Mouse (Mus musculus) CH12.LX (cell line): ENCODE results near the gene Akap1. TPM values are rescaled to one million over a fixed set of nuclear protein-coding genes. Genes with fewer than 3 reads are reported as not detected.
A peak's percentile ranks its signal among the peaks of the same experiment; 100 is the strongest.

Source experiments
- DNase-seq: peaks from one replicate; pipeline ENCODE4 v3.0.0-alpha.2; 2013; ENCODE audit errors: extremely low read depth
- H3K27ac ChIP-seq: 2 replicates; pipeline ENCODE4 v1.5.1; 2012; ENCODE audit warnings: low read depth, mild to moderate bottlenecking, control low read depth, moderate library complexity; ENCODE audit not compliant: insufficient read depth
- H3K27me3 ChIP-seq: replicated peaks from 2 replicates; pipeline ENCODE3; 2012; ENCODE audit warnings: inconsistent platforms
- H3K36me3 ChIP-seq, 2 experiments: replicated peaks in 1 of 2; 2 replicates each; pipeline versions ENCODE3 to v1.6.1; 2012; ENCODE audit warnings: inconsistent platforms in 1 of 2, low read length in 1 of 2, mild to moderate bottlenecking in 1 of 2, mixed read lengths in 1 of 2, moderate library complexity in 1 of 2; ENCODE audit not compliant: control insufficient read depth in 1 of 2, insufficient read depth in 1 of 2
- H3K4me1 ChIP-seq, 2 experiments: 2 replicates each; pipeline ENCODE4 v1.6.1; 2012; ENCODE audit warnings: inconsistent platforms in 1 of 2, moderate library complexity in 1 of 2; ENCODE audit not compliant: insufficient read depth in 2 of 2, control insufficient read depth in 1 of 2
- H3K4me2 ChIP-seq: 2 replicates; pipeline ENCODE4 v1.6.1; 2012; ENCODE audit warnings: low read depth, mild to moderate bottlenecking, control low read depth; ENCODE audit not compliant: poor library complexity, insufficient read depth, severe bottlenecking
- H3K4me3 ChIP-seq, 3 experiments: fragments of 150-350 bp in 1 of 3; sonication (generic) in 1 of 3; replicated peaks in 1 of 3; 2 replicates each; pipeline versions ENCODE3 to v1.5.1; 2011 to 2012; ENCODE audit warnings: low read depth in 2 of 3, low read length in 2 of 3, mild to moderate bottlenecking in 2 of 3, moderate library complexity in 2 of 3, control low read depth in 1 of 3, improper control_type of control experiment in 1 of 3, inconsistent platforms in 1 of 3, mixed read lengths in 1 of 3; ENCODE audit not compliant: poor library complexity in 1 of 3
- H3K79me2 ChIP-seq: replicated peaks from 2 replicates; pipeline ENCODE4 v1.6.1; 2012; ENCODE audit warnings: mild to moderate bottlenecking, moderate library complexity; ENCODE audit not compliant: control insufficient read depth, poor library complexity, insufficient read depth, severe bottlenecking; ENCODE audit errors: extremely low read depth
- H3K9ac ChIP-seq: 2 replicates; pipeline ENCODE4 v1.6.1; 2012; ENCODE audit warnings: low read depth, mild to moderate bottlenecking, control low read depth, moderate library complexity; ENCODE audit not compliant: insufficient read depth
- H3K9me3 ChIP-seq: replicated peaks from 2 replicates; pipeline ENCODE3; 2012; ENCODE audit warnings: low read length, inconsistent platforms, mixed read lengths
- BHLHE40 ChIP-seq: IDR thresholded peaks from 2 replicates; pipeline ENCODE4 v1.6.1; 2011; ENCODE audit warnings: mild to moderate bottlenecking, low read depth, low read length, improper control_type of control experiment
- CHD2 ChIP-seq: IDR thresholded peaks from 2 replicates; pipeline ENCODE4 v1.6.1; 2011; ENCODE audit warnings: low read length, improper control_type of control experiment
- CTCF ChIP-seq, 2 experiments: IDR thresholded peaks in 1 of 2; conservative IDR thresholded peaks in 1 of 2; 2 replicates each; pipeline ENCODE4 v1.5.1; 2011 to 2012; ENCODE audit warnings: low read depth in 2 of 2, low read length in 2 of 2, improper control_type of control experiment in 1 of 2, inconsistent platforms in 1 of 2, mild to moderate bottlenecking in 1 of 2, moderate library complexity in 1 of 2
- ELF1 ChIP-seq: IDR thresholded peaks from 2 replicates; pipeline ENCODE4 v1.6.1; 2014; ENCODE audit warnings: low read depth, mild to moderate bottlenecking, inconsistent platforms, low read length, improper control_type of control experiment
- ETS1 ChIP-seq: conservative IDR thresholded peaks from 2 replicates; pipeline ENCODE4 v1.6.1; 2012; ENCODE audit warnings: low read depth, mild to moderate bottlenecking, inconsistent platforms, low read length, improper control_type of control experiment, moderate library complexity
- IRF4 ChIP-seq: IDR thresholded peaks from 2 replicates; pipeline ENCODE4 v1.6.1; 2014; ENCODE audit warnings: low read depth, mild to moderate bottlenecking, inconsistent platforms, low read length, improper control_type of control experiment
- JUND ChIP-seq: conservative IDR thresholded peaks from 2 replicates; pipeline ENCODE4 v1.6.1; 2011; ENCODE audit warnings: low read depth, low read length, improper control_type of control experiment
- MAX ChIP-seq: IDR thresholded peaks from 2 replicates; pipeline ENCODE4 v1.6.1; 2011; ENCODE audit warnings: low read length, improper control_type of control experiment
- MAZ ChIP-seq: IDR thresholded peaks from 2 replicates; pipeline ENCODE4 v1.6.1; 2012; ENCODE audit warnings: low read depth, mild to moderate bottlenecking, inconsistent platforms, low read length, improper control_type of control experiment, moderate library complexity
- MEF2A ChIP-seq: IDR thresholded peaks from 2 replicates; pipeline ENCODE4 v1.6.1; 2014; ENCODE audit warnings: low read depth, mild to moderate bottlenecking, inconsistent platforms, low read length, improper control_type of control experiment, borderline replicate concordance
- MXI1 ChIP-seq: IDR thresholded peaks from 2 replicates; pipeline ENCODE4 v1.6.1; 2011; ENCODE audit warnings: mild to moderate bottlenecking, low read depth, low read length, improper control_type of control experiment
- MYC ChIP-seq: IDR thresholded peaks from 2 replicates; pipeline ENCODE4 v1.6.1; 2011; ENCODE audit warnings: low read depth, mild to moderate bottlenecking, improper control_type of control experiment, low read length
- NELFE ChIP-seq: IDR thresholded peaks from 2 replicates; pipeline ENCODE4 v1.6.1; 2011; ENCODE audit warnings: low read depth, low read length, improper control_type of control experiment
- POLR2A ChIP-seq: IDR thresholded peaks from 2 replicates; pipeline ENCODE4 v1.6.1; 2011; ENCODE audit warnings: low read depth, mild to moderate bottlenecking, improper control_type of control experiment, low read length
- RAD21 ChIP-seq: IDR thresholded peaks from 2 replicates; pipeline ENCODE4 v1.6.1; 2011; ENCODE audit warnings: low read depth, mild to moderate bottlenecking, low read length, improper control_type of control experiment, moderate library complexity
- SMC3 ChIP-seq: IDR thresholded peaks from 2 replicates; pipeline ENCODE4 v1.6.1; 2011; ENCODE audit warnings: low read depth, low read length, improper control_type of control experiment
- TBP ChIP-seq: conservative IDR thresholded peaks from 2 replicates; pipeline ENCODE4 v1.6.1; 2011; ENCODE audit warnings: low read depth, low read length, improper control_type of control experiment
- UBTF ChIP-seq: IDR thresholded peaks from 2 replicates; pipeline ENCODE4 v1.6.1; 2012; ENCODE audit warnings: low read depth, mild to moderate bottlenecking, inconsistent platforms, low read length, improper control_type of control experiment, moderate library complexity
- ZC3H11A ChIP-seq: IDR thresholded peaks from 2 replicates; pipeline ENCODE4 v1.6.1; 2012; ENCODE audit warnings: low read depth, mild to moderate bottlenecking, inconsistent platforms, low read length, improper control_type of control experiment
- dilution Hi-C: fragments of 300-500 bp; cut with MboI; formaldehyde crosslinking; loops from 2 replicates; pipeline ENCODE4 v1.14.3; 2020; ENCODE audit warnings: low sequenced_read_pairs; ENCODE audit not compliant: extremely low pct_unique_long_range_greater_than_20kb, extremely low pct_ligation_motif_present
- in situ Hi-C: fragments of 300-500 bp; cut with MboI; formaldehyde crosslinking; loops from 3 replicates; pipeline ENCODE4 v1.14.3; 2019; ENCODE audit warnings: low sequenced_read_pairs, low pct_ligation_motif_present, low pct_unique_long_range_greater_than_20kb, mixed read lengths
- polyA plus RNA-seq: library from polyadenylated mRNA; unstranded; fragments of >175 nt; gene quantifications from 2 replicates; pipeline ENCODE4 v1.2.1, GENCODE M21; 2012; ENCODE audit warnings: low read depth; ENCODE audit not compliant: insufficient read length
- total RNA-seq, 2 experiments: library from RNA; depleted of rRNA; stranded (reverse); fragments of 300-350 nt in 1 of 2; fragments of >200 nt in 1 of 2; gene quantifications; 2 replicates each; pipeline ENCODE4 v1.2.3; 2012 to 2014

The Akap1 gene
- total and polyA plus RNA-seq, 3 experiments = 46.4 to 54.8 (median 51.6) TPM

DNA sequence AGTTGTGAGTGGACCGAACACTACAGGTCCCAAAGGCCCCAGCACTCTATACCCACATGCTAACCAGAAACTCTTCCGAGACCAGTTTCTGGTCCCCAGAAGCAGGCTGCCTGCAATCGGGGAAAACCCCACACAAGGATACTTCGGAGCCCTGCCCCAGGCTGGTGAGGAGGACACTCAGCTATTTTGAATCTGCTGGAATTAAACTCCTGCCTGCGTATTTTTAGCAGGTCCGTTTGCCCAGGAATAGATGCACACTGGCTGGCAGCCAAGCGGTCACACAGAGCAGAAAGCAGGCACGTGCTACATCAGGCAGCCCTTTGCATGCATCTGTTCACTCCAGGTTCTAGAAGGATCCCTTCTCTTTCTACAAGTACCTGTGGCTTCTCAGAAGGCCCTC is 15.1 kb downstream of the Akap1 start:
- Histone ChIP-seq H3K36me3 (peaks cover 16 to 58% of the 10 kb centered on the region in 2 experiments), H3K27me3 (no peaks in the 10 kb centered on the region), H3K4me1 (peaks cover 35 to 63% of the 10 kb centered on the region in 2 experiments), H3K9me3 (no peaks in the 10 kb centered on the region), H3K27ac (peak overlapping the region; percentile 61; the same call in 1 of the 2 replicates), H3K4me2 (peak overlapping the region; percentile 63), H3K79me2 (peaks cover 15% of the 10 kb centered on the region), H3K9ac (no peak overlapping the region), H3K4me3 (no peak overlapping the region)
- peak; percentile 51 for DNase-seq
- no peak for TF ChIP-seq IRF4
- TF ChIP-seq MEF2A = peak; percentile 86; the same call in 1 of the 2 replicates
- TF ChIP-seq ETS1 = peak; percentile 41
- TF ChIP-seq TBP = 0 out of 2 replicates have a peak, but pooled peaks have one; percentile 5
- TF ChIP-seq MAX = 0 out of 2 replicates have a peak, but pooled peaks have one; percentile 9
- peak; percentile 96 for TF ChIP-seq BHLHE40
- peak; percentile 55; the same call in 1 of the 2 replicates for TF ChIP-seq MXI1
- no peak for TF ChIP-seq ZC3H11A
- TF ChIP-seq JUND = no peak
- no peak for TF ChIP-seq POLR2A
- TF ChIP-seq MAZ = no peak
- TF ChIP-seq UBTF = peak; percentile 23; the same call in 1 of the 2 replicates
- TF ChIP-seq CHD2 = no peak
- peak; percentile 52; the same call in 1 of the 2 replicates for TF ChIP-seq MYC
- dilution Hi-C loops = no loop called here
- in situ Hi-C loops = no loop called here

DNA sequence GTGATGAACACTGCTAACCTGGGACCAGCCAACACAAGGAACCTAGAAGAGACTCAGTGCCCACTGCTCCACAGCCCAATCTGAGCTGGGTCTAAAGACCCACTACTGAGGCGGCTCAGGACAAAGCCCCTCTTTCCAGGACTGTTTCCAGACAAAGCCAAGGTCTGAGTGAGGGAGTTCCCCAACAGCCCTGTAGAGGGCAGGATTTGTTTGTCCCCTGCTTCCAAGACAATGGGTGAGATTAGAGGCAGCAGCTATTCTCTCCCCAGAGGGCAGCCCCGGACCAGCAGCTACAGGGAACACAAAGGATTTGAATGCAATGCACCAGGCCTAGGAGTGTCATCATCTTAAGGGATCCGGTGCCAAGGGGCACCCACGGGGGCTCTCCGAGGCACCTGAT is 15.8 kb downstream of the Akap1 start:
- Histone ChIP-seq H3K4me3 (peak overlapping the region in 1 of 3 experiments; percentile 1), H3K4me2 (peak overlapping the region; percentile 63)
- peak; percentile 77 for DNase-seq

More for the DNA sequence above, 15.8 kb downstream of the Akap1 start:
- Histone ChIP-seq H3K27me3 (no peaks in the 10 kb centered on the region), H3K36me3 (peaks cover 23 to 65% of the 10 kb centered on the region in 2 experiments), H3K79me2 (peaks cover 15% of the 10 kb centered on the region), H3K4me1 (peaks cover 31 to 57% of the 10 kb centered on the region in 2 experiments), H3K9me3 (no peaks in the 10 kb centered on the region), H3K27ac (peak overlapping the region; percentile 61; the same call in 1 of the 2 replicates), H3K9ac (no peak overlapping the region)
- in situ Hi-C loops = no loop called here
- TF ChIP-seq MAZ (0 out of 2 replicates have a peak, but pooled peaks have one; percentile 26), UBTF (no peak; the same call in 1 of the 2 replicates), ELF1 (0 out of 2 replicates have a peak, but pooled peaks have one; percentile 39), CTCF (conservative IDR thresholded peaks at IDR 0.05 in 1 of 2, IDR thresholded peaks at IDR 0.05 in 1 of 2; ENCODE audit: low read depth in 2 of 2, low read length in 2 of 2) (peak; percentile 86 to 89), MAX (no peak), NELFE (no peak; the same call in 1 of the 2 replicates), RAD21 (peak; percentile 82), SMC3 (peak; percentile 77)
- dilution Hi-C loops = no loop called here
